8 mouse cellular contexts compared by ENCODE assay signal in the genomic region with DNA sequence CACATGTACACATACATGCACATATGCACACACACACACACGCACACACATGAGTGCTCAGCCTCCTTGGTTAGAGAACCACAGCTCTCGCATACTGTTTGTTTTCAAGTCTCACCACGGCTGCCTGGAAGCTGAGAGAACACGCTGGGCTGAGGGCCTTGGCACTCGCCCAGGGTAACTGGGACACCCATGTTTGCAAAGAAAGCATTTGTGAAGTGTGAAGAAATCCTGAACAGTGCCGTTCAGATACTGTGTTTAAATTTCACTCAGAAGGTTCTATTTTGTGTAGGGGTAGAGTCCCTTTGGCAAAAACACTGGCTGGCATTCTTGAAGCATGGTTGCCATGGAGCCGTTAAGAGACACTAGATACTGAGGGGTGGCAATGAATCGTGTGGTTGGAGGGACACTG.
DNase-seq lines count a peak whose midpoint lies in the region; TF ChIP-seq lines count a peak whose summit lies in the region.

No protein-coding gene starts in this region.

- peak; percentile 37 to 48 for DNase-seq in cerebellum, adult 18-20 months
- DNase-seq in cerebellum, adult 8-10 months: no peak
- peak; percentile 85 for DNase-seq in brain, adult 2 months (ENCODE audit: low read depth, low spot score)
- DNase-seq in layer of hippocampus, adult 2 months (ENCODE audit: low spot score in 2 of 2): peak; percentile 73 to 79
- DNase-seq in lung, postnatal 10 days: peak; percentile 71
- no peak for DNase-seq in thymus, adult 18-20 months
- no peak for DNase-seq in urinary bladder, postnatal 4 days (ENCODE audit: low spot score in 2 of 2)
- DNase-seq in kidney, adult 9 months: no peak

- no peak overlapping the region for H3K4me3 ChIP-seq in layer of hippocampus, adult 2 months

- TF ChIP-seq CTCF in layer of hippocampus, adult 2 months (conservative IDR thresholded peaks at IDR 0.05): no peak

- H3K27ac ChIP-seq in layer of hippocampus, adult 2 months: peak overlapping the region; percentile 9; the same call in 1 of the 2 replicates

Comparison
In these comparisons a context has a peak if more than half of its experiments do, and no peak if none do; other contexts are left out.
1. DNase-seq: peak in cerebellum, adult 18-20 months (2 of 2), brain, adult 2 months (single experiment), layer of hippocampus, adult 2 months (2 of 2) and lung, postnatal 10 days (single experiment); none in cerebellum, adult 8-10 months (single experiment), thymus, adult 18-20 months (0 of 2), urinary bladder, postnatal 4 days (0 of 2) and kidney, adult 9 months (single experiment).